Mouse (Mus musculus) macrophage (primary cell): ENCODE data around the gene Phlda3. TPM values are rescaled to one million over a fixed set of nuclear protein-coding genes. Genes with fewer than 3 reads are reported as not detected.
A peak's percentile ranks its signal among the peaks of the same experiment; 100 is the strongest.

Experiments used
- H3K27ac ChIP-seq: fragments of 350-480 bp; formaldehyde crosslinking; 2 replicates; pipeline ENCODE4 v1.9.0; 2021
- H3K36me3 ChIP-seq: fragments of 350-480 bp; formaldehyde crosslinking; 2 replicates; pipeline ENCODE4 v1.9.0; 2021; ENCODE audit errors: inconsistent target
- H3K4me3 ChIP-seq: fragments of 350-480 bp; formaldehyde crosslinking; 2 replicates; pipeline ENCODE4 v1.9.0; 2021; ENCODE audit errors: inconsistent target
- H3K79me2 ChIP-seq: fragments of 350-480 bp; formaldehyde crosslinking; 2 replicates; pipeline ENCODE4 v1.9.0; 2021; ENCODE audit errors: inconsistent target
- WGBS: methylation state at CpG from one replicate; pipeline ENCODE4 v1.1.7; 2026; ENCODE audit warnings: inconsistent platforms; ENCODE audit not compliant: missing documents; 5-methylcytosine and 5-hydroxymethylcytosine counted together
- polyA plus RNA-seq: library from polyadenylated mRNA; stranded (reverse); fragments of 250-400 nt; gene quantifications from 3 replicates; pipeline ENCODE4 v1.2.4, GENCODE M21; 2018; ENCODE audit warnings: inconsistent platforms

Gene Phlda3
- polyA plus RNA-seq, 1 experiment from 2014 or later = 3.9 TPM

GRCm38 (mm10) chr1:135792143-135792939 lies 26.4 kb downstream of the Phlda3 start:
- Histone ChIP-seq H3K79me2 (no peaks in the 10 kb centered on the region), H3K36me3 (no peaks in the 10 kb centered on the region), H3K27ac (no peak overlapping the region), H3K4me3 (no peak overlapping the region)
- 85% methylated on average over 13 of the region's 13 CpGs for WGBS

GRCm38 (mm10) chr1:135793370-135794215 lies 27.7 kb downstream of the Phlda3 start:
- no peaks in the 10 kb centered on the region for H3K36me3 ChIP-seq
- 29% methylated on average over 22 of the region's 27 CpGs for WGBS
- no peaks in the 10 kb centered on the region for H3K79me2 ChIP-seq
- no peak overlapping the region for H3K27ac ChIP-seq
- H3K4me3 ChIP-seq = peak overlapping the region; percentile 11; the same call in 1 of the 2 replicates

GRCm38 (mm10) chr1:135794216-135795134 lies 28.6 kb downstream of the Phlda3 start:
- Histone ChIP-seq H3K27ac (no peak overlapping the region), H3K36me3 (no peaks in the 10 kb centered on the region), H3K79me2 (no peaks in the 10 kb centered on the region), H3K4me3 (peak overlapping the region; percentile 11; the same call in 1 of the 2 replicates)
- 24% methylated on average over 20 of the region's 20 CpGs for WGBS

DNA sequence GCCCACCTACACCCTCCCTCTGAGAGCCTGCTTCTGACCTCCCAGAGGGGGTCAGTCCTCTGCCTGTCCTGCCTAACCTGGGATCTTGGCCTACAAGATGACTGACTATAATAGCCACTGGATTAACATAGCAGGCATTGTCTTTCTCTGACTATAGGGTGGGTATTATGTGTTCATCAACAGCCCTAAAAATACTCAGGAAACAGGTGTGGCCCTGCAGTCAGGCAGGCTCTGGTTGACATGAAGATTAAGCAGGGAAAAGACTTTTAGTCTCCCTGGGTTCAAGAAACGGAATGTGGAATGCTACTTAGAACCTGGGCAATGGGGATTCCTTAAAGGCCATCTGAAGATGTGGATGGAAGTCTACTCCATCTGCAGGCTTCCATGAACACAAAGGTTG lies 32.6 kb downstream of the Phlda3 start:
- H3K79me2 ChIP-seq = no peaks in the 10 kb centered on the region
- H3K36me3 ChIP-seq = no peaks in the 10 kb centered on the region
- WGBS = 78% methylated on average over 1 of the region's 1 CpGs
- H3K4me3 ChIP-seq = no peak overlapping the region
- H3K27ac ChIP-seq = no peak overlapping the region

DNA sequence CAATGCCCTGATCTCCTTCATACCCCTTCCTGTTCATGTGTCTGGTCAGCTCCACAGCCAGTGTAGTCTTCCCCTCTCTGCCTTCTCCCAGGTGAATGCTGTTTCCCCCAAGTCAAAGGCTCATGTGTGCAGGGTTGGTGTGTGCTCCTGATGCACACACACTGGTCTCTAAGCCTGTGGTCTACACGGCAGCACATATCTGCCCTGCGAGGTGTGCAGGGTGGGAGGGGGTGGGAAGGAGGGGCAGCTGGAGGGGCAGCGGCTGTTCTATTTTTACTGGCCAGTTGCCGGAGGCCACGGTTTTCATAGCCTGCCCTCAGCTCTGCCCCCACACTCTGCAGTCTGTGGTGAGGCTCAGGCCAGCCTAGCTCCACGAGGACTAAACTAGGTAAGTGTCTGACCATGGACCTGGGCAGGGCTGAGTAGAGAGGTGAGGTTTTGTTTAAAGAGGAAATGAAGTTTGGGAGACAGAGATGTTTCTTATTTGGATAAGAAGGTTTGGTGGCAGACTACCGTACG lies 33.2 kb downstream of the Phlda3 start:
- Histone ChIP-seq H3K36me3 (no peaks in the 10 kb centered on the region), H3K79me2 (no peaks in the 10 kb centered on the region), H3K4me3 (no peak overlapping the region), H3K27ac (no peak overlapping the region)
- 75% methylated on average over 8 of the region's 8 CpGs for WGBS

GRCm38 (mm10) chr1:135800192-135800950 lies 34.5 kb downstream of the Phlda3 start:
- Histone ChIP-seq H3K79me2 (no peaks in the 10 kb centered on the region), H3K36me3 (no peaks in the 10 kb centered on the region), H3K27ac (no peak overlapping the region), H3K4me3 (no peak overlapping the region)
- WGBS = 73% methylated on average over 8 of the region's 8 CpGs

DNA sequence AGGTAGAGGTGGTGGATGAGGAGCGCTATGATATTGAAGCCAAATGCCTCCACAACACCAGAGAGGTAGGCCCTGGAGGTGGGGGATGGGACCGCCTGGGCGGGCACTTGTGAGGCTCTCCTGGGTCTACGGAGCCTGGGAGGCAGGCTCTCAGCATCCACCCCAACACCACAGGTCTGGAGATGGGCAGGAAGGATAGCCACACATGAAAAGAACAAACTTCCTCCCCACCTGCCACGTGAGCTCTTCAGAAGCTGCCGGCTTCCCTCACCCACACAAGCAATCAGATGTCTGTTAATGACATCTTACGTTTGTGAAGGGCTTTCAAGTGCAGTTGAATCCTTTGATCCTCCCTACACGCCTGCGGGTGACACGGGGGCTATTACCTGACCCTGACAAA lies 41.6 kb downstream of the Phlda3 start:
- WGBS = 83% methylated on average over 10 of the region's 10 CpGs
- Histone ChIP-seq H3K27ac (no peak overlapping the region), H3K36me3 (no peaks in the 10 kb centered on the region), H3K79me2 (no peaks in the 10 kb centered on the region), H3K4me3 (no peak overlapping the region)

- no peaks in the 10 kb centered on the region for H3K79me2 ChIP-seq
- WGBS = 91% methylated on average over 2 of the region's 2 CpGs
- H3K27ac ChIP-seq = no peak overlapping the region
- no peaks in the 10 kb centered on the region for H3K36me3 ChIP-seq
- H3K4me3 ChIP-seq = no peak overlapping the region
Observed at GRCm38 (mm10) chr1:135810180-135810579, 44.3 kb downstream of the Phlda3 start.

DNA sequence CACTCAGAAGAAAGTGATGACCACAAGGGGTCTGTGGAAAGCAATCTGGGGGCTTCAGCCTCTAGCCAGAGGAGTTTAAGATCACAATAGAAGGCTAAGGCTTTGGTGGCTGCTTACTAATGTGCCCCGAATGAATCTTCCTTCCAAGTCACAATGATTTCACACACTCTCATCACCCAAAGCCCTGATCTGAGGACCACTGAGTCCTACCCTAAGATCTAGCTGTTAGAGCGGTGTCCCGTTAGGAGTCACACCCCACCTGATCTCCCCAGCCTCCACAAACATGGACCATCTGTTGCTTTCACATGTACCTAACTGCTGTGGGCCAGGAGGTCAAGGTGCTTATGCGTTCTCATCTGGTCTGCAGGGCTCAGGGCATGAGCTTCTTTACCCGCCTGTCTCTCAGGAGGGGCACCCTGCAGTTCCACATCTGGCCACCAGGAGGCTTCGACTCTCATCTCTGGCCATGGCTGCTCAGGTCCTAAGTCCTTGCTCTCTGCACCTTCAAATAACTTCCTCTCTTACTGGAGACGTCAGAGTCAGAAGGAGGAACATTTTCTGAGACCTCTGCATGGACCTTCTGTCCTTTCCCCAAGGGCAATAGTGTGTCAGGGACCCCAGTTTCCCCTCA lies 45.2 kb downstream of the Phlda3 start:
- no peak overlapping the region for H3K4me3 ChIP-seq
- no peak overlapping the region for H3K27ac ChIP-seq
- no peaks in the 10 kb centered on the region for H3K36me3 ChIP-seq
- 35% methylated on average over 7 of the region's 7 CpGs for WGBS
- no peaks in the 10 kb centered on the region for H3K79me2 ChIP-seq

GRCm38 (mm10) chr1:135812205-135812604 lies 46.3 kb downstream of the Phlda3 start:
- no peak overlapping the region for H3K4me3 ChIP-seq
- no peaks in the 10 kb centered on the region for H3K79me2 ChIP-seq
- 93% methylated on average over 3 of the region's 3 CpGs for WGBS
- no peak overlapping the region for H3K27ac ChIP-seq
- no peaks in the 10 kb centered on the region for H3K36me3 ChIP-seq

DNA sequence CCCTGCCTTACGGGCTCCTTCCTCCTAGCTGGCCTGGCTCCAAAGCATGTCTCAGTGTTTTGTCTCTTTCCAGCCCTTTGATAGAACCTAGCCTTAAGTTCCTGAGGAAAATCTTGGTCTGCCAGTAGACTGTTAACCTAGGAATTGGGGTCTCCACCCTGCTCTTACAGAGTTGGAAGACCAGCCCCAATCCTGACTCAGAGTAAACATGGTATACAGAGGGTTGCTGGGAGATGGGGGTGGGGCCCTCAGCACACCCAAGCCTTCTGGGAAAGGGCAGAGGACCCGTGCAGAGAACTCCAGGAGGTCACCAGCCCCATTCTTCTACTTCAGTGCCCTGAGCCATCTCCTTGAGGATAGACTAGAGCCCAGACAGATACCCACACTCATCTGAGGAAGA lies 46.7 kb downstream of the Phlda3 start:
- Histone ChIP-seq H3K27ac (no peak overlapping the region), H3K79me2 (no peaks in the 10 kb centered on the region), H3K36me3 (no peaks in the 10 kb centered on the region), H3K4me3 (no peak overlapping the region)
- WGBS = 59% methylated on average over 2 of the region's 2 CpGs

GRCm38 (mm10) chr1:135813071-135813470 lies 47.2 kb downstream of the Phlda3 start:
- Histone ChIP-seq H3K4me3 (no peak overlapping the region), H3K27ac (no peak overlapping the region), H3K36me3 (no peaks in the 10 kb centered on the region), H3K79me2 (no peaks in the 10 kb centered on the region)
- 61% methylated on average over 4 of the region's 4 CpGs for WGBS

DNA sequence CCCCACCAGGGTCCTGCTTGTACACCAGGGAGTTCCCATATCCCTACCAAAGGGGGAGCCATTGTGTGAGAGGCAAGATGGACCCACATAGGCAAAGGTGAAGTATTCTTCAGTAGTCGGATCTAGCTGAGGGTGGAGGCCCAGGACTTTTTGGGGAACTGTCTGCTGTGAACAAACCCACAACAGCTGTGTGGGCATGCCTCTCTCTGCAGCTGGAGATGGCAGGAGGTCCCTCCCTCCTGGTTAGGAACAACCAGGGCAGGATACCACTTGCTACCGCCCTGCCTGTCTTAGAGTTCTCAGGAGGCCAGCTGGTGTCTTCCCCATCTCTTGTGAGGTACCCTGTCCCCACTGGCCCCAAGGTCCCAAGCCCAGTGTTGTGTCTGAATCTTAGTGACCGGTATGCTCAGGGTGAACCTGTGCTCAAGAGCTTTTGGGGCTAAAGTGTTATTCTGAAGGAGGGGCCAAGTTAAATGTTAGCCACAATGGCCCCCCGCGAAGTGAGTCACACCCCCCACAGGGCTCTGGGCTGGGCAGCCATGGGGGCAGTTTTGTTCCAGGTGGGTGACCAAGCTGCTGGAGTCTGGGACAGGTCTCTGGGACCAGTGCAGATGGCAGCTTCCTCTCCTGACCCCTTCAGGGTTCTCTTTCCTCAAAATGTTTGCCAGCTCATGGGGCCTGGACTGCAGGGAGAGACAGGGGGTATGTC lies 47.9 kb downstream of the Phlda3 start:
- H3K36me3 ChIP-seq = no peaks in the 10 kb centered on the region
- H3K4me3 ChIP-seq = no peak overlapping the region
- no peak overlapping the region for H3K27ac ChIP-seq
- 44% methylated on average over 5 of the region's 5 CpGs for WGBS
- H3K79me2 ChIP-seq = no peaks in the 10 kb centered on the region
